Mouse (Mus musculus) stomach, postnatal 0 days (tissue): ENCODE results near the gene Rab28.

Experiments
- CTCF ChIP-seq: IDR thresholded peaks from 2 replicates; pipeline ENCODE4 v1.5.1; 2016; ENCODE audit warnings: antibody characterized with exemption, low read depth, mild to moderate bottlenecking, moderate library complexity
- EP300 ChIP-seq: optimal IDR thresholded peaks from 2 replicates; pipeline ENCODE3; 2016; ENCODE audit warnings: antibody characterized with exemption

GRCm38 (mm10) chr5:41737039-41737438 is 29.1 kb upstream of the Rab28 start:
- TF ChIP-seq CTCF (no peak), EP300 (no peak)
